ENCODE assay signal across 22 mouse cellular contexts in genomic region chr5:139556116-139556678, GRCm38 (mm10). TPM values are rescaled to one million over a fixed set of nuclear protein-coding genes. Genes with fewer than 3 reads are reported as not detected.
DNase-seq lines count a peak whose midpoint lies in the region; ATAC-seq and TF ChIP-seq lines count a peak whose summit lies in the region.
"Had no signal": no experiment of that assay in that cellular context is flagged by ENCODE, and none has a peak within 500 bp of the region (broad histone marks: within the 10 kb centered on the region; RNA-seq: fewer than 3 reads in every experiment).

No protein-coding gene starts in this region.

- TF ChIP-seq CTCF in brain, embryonic 14.5 days (IDR thresholded peaks at IDR 0.05; ENCODE audit: borderline replicate concordance, extremely low read depth, insufficient read depth, insufficient read length) = no peak

- no peaks in the 10 kb centered on the region for H3K36me3 ChIP-seq in kidney, embryonic 15.5 days
- H3K36me3 ChIP-seq in midbrain, embryonic 11.5 days (ENCODE audit: control insufficient read depth, insufficient read depth, low read length) = no peaks in the 10 kb centered on the region
- no peaks in the 10 kb centered on the region for H3K36me3 ChIP-seq in midbrain, embryonic 13.5 days
- H3K36me3 ChIP-seq: embryonic facial prominence, embryonic 13.5 days; forebrain, embryonic 12.5 days; heart, embryonic 10.5 days; hindbrain, embryonic 13.5 days had no signal

- peaks cover 81% of the 10 kb centered on the region for H3K4me1 ChIP-seq in kidney, embryonic 15.5 days
- peaks cover 23% of the 10 kb centered on the region for H3K4me1 ChIP-seq in midbrain, embryonic 11.5 days (ENCODE audit: control insufficient read depth, insufficient read depth, low read length)
- H3K4me1 ChIP-seq in midbrain, embryonic 13.5 days (replicated peaks) = peaks cover 80% of the 10 kb centered on the region

- ATAC-seq in kidney, embryonic 15.5 days (replicated peaks; ENCODE audit: low FRiP score) = no peak
- no peak for ATAC-seq in midbrain, embryonic 11.5 days (ENCODE audit: low FRiP score)
- no peak for ATAC-seq in midbrain, embryonic 13.5 days
- ATAC-seq: activated CD4-positive, CD25-positive, alpha-beta regulatory T cell, adult 4 months; forebrain, embryonic 16.5 days; Patski had no signal

- peak; percentile 47 for DNase-seq in embryo, embryonic 11 days
- DNase-seq in embryo, embryonic 10 days (ENCODE audit: low spot score) = no peak
- DNase-seq in kidney, adult 11 months = no peak
- DNase-seq in midbrain, embryonic 11.5 days (ENCODE audit: low spot score, missing footprints) = peak; percentile 94
- peak; percentile 14 for DNase-seq in brain, embryonic 14.5 days (ENCODE audit: low read depth)
- DNase-seq: adrenal gland, postnatal 14 days; cerebellum, adult 9-11 months; gastrocnemius, postnatal 10 days; heart, adult 18-20 months; heart, postnatal 10 days; heart, postnatal 4 days had no signal

- no peak overlapping the region for H3K9ac ChIP-seq in kidney, embryonic 15.5 days
- no peak overlapping the region for H3K9ac ChIP-seq in midbrain, embryonic 11.5 days (ENCODE audit: low read length)
- no peak overlapping the region for H3K9ac ChIP-seq in midbrain, embryonic 13.5 days (replicated peaks)
- H3K9ac ChIP-seq: embryonic facial prominence, embryonic 13.5 days; forebrain, embryonic 12.5 days; hindbrain, embryonic 13.5 days had no signal

- 10% methylated on average over 6 of the region's 6 CpGs for WGBS in kidney, embryonic 15.5 days
- WGBS in midbrain, embryonic 11.5 days = 1% methylated on average over 6 of the region's 6 CpGs
- WGBS in midbrain, embryonic 13.5 days = 4% methylated on average over 6 of the region's 6 CpGs

- H3K27me3 ChIP-seq in kidney, embryonic 15.5 days = peaks cover 98% of the 10 kb centered on the region
- peaks cover 82% of the 10 kb centered on the region for H3K27me3 ChIP-seq in midbrain, embryonic 11.5 days (ENCODE audit: control insufficient read depth, insufficient read depth, low read length)
- peaks cover 89% of the 10 kb centered on the region for H3K27me3 ChIP-seq in midbrain, embryonic 13.5 days

- no peaks in the 10 kb centered on the region for H3K9me3 ChIP-seq in kidney, embryonic 15.5 days (replicated peaks)
- H3K9me3 ChIP-seq in midbrain, embryonic 11.5 days (ENCODE audit: control insufficient read depth, low read length) = no peaks in the 10 kb centered on the region
- H3K9me3 ChIP-seq in midbrain, embryonic 13.5 days = no peaks in the 10 kb centered on the region
- H3K9me3 ChIP-seq: embryonic facial prominence, embryonic 13.5 days; forebrain, embryonic 12.5 days; heart, embryonic 10.5 days; hindbrain, embryonic 13.5 days had no signal

- TF ChIP-seq POLR2A in brain, embryonic 14.5 days (IDR thresholded peaks at IDR 0.05; ENCODE audit: borderline replicate concordance, extremely low read depth, insufficient read depth, insufficient read length, poor library complexity, severe bottlenecking) = no peak

- no peak overlapping the region for H3K4me3 ChIP-seq in kidney, embryonic 15.5 days (replicated peaks)
- no peak overlapping the region for H3K4me3 ChIP-seq in midbrain, embryonic 11.5 days (ENCODE audit: low read depth, low read length)
- H3K4me3 ChIP-seq in midbrain, embryonic 13.5 days (replicated peaks) = no peak overlapping the region
- H3K4me3 ChIP-seq: embryonic facial prominence, embryonic 13.5 days; forebrain, embryonic 12.5 days; heart, embryonic 10.5 days; hindbrain, embryonic 13.5 days had no signal

- peak overlapping the region; percentile 92 for H3K27ac ChIP-seq in kidney, embryonic 15.5 days
- H3K27ac ChIP-seq in midbrain, embryonic 11.5 days (ENCODE audit: low read depth, low read length) = no peak overlapping the region
- no peak overlapping the region for H3K27ac ChIP-seq in midbrain, embryonic 13.5 days
- H3K27ac ChIP-seq: embryonic facial prominence, embryonic 13.5 days; heart, embryonic 10.5 days had no signal

- H3K4me2 ChIP-seq in kidney, embryonic 15.5 days = no peak overlapping the region
- no peak overlapping the region for H3K4me2 ChIP-seq in midbrain, embryonic 11.5 days
- no peak overlapping the region for H3K4me2 ChIP-seq in midbrain, embryonic 13.5 days (replicated peaks)
- H3K4me2 ChIP-seq: embryonic facial prominence, embryonic 13.5 days; forebrain, embryonic 12.5 days; hindbrain, embryonic 13.5 days had no signal

RNA-seq across cellular contexts. Expression of gene Uncx, which starts 12.9 kb away (rescaled TPM):
- polyA plus RNA-seq in kidney, embryonic 15.5 days (2015; fragmentation: Nextera tagmentation; extraction: Ambion mirVana) = 90.8 and 96.1 TPM in 2 replicates
- 41.8 and 46.4 TPM in 2 replicates for polyA plus RNA-seq in midbrain, embryonic 11.5 days (2014; fragmentation: Nextera tagmentation; extraction: Ambion mirVana)
- polyA plus RNA-seq in midbrain, embryonic 13.5 days (2015; fragmentation: Nextera tagmentation; extraction: Ambion mirVana) = 48.5 and 58.7 TPM in 2 replicates
- polyA plus RNA-seq in brain, embryonic 14.5 days (2012; rRNA removed) = 26.5 and 42.0 TPM in 2 replicates
- polyA plus RNA-seq: activated CD4-positive, CD25-positive, alpha-beta regulatory T cell, adult 4 months; C2C12; heart, embryonic 14.5 days; Patski had no signal

Comparison
In these comparisons a context has a peak if more than half of its experiments do, and no peak if none do; other contexts are left out.
1. DNase-seq: peak in embryo, embryonic 11 days (single experiment), midbrain, embryonic 11.5 days (single experiment) and brain, embryonic 14.5 days (single experiment); none in embryo, embryonic 10 days (single experiment) and kidney, adult 11 months (single experiment).